Mouse (Mus musculus) ES-Bruce4 (cell line): ENCODE results near the gene Olfr411. TPM values are rescaled to one million over a fixed set of nuclear protein-coding genes. Genes with fewer than 3 reads are reported as not detected.

Experiments used
- H3K27ac ChIP-seq: 2 replicates; pipeline ENCODE4 v1.5.1; 2012; ENCODE audit warnings: low read length, inconsistent platforms; ENCODE audit not compliant: insufficient read depth
- H3K27me3 ChIP-seq: 2 replicates; pipeline ENCODE4 v1.6.1; 2012; ENCODE audit warnings: mild to moderate bottlenecking, low read length, inconsistent platforms; ENCODE audit not compliant: control insufficient read depth, poor library complexity, insufficient read depth, severe bottlenecking
- H3K36me3 ChIP-seq: 2 replicates; pipeline ENCODE4 v1.6.1; 2012; ENCODE audit warnings: inconsistent platforms, mild to moderate bottlenecking, low read length, moderate library complexity; ENCODE audit not compliant: control insufficient read depth, poor library complexity, insufficient read depth, severe bottlenecking
- H3K4me1 ChIP-seq: one replicate; pipeline ENCODE4 v1.8.1; 2011; ENCODE audit warnings: low read length; ENCODE audit not compliant: control insufficient read depth, insufficient read depth
- H3K4me3 ChIP-seq: 2 replicates; pipeline ENCODE4 v1.5.1; 2011; ENCODE audit warnings: low read depth, mild to moderate bottlenecking, low read length
- H3K9ac ChIP-seq: 2 replicates; pipeline ENCODE4 v1.6.1; 2012; ENCODE audit warnings: low read depth, mild to moderate bottlenecking, inconsistent platforms; ENCODE audit not compliant: poor library complexity, severe bottlenecking
- H3K9me3 ChIP-seq: replicated peaks from 2 replicates; pipeline ENCODE4 v1.6.1; 2012; ENCODE audit warnings: mild to moderate bottlenecking, low read length, inconsistent platforms; ENCODE audit not compliant: control insufficient read depth, poor library complexity, insufficient read depth, severe bottlenecking
- CTCF ChIP-seq: IDR thresholded peaks from one replicate; pipeline ENCODE4 v1.8.1; 2011; ENCODE audit warnings: low read depth, low read length
- EP300 ChIP-seq: IDR thresholded peaks from 2 replicates; pipeline ENCODE4 v1.6.1; 2011; ENCODE audit warnings: low read depth, low read length; ENCODE audit not compliant: insufficient read depth
- POLR2A ChIP-seq: IDR thresholded peaks from one replicate; pipeline ENCODE4 v1.8.1; 2011; ENCODE audit warnings: low read length; ENCODE audit not compliant: insufficient read depth
- polyA plus RNA-seq: library from polyadenylated mRNA; stranded (reverse); fragments of >200 nt; gene quantifications from 2 replicates; pipeline ENCODE4 v1.2.4, GENCODE M21; 2011; ENCODE audit warnings: low read depth; ENCODE audit not compliant: missing spikeins, insufficient read depth, insufficient read length

The Olfr411 gene
- polyA plus RNA-seq, 1 experiment, result not detected

DNA sequence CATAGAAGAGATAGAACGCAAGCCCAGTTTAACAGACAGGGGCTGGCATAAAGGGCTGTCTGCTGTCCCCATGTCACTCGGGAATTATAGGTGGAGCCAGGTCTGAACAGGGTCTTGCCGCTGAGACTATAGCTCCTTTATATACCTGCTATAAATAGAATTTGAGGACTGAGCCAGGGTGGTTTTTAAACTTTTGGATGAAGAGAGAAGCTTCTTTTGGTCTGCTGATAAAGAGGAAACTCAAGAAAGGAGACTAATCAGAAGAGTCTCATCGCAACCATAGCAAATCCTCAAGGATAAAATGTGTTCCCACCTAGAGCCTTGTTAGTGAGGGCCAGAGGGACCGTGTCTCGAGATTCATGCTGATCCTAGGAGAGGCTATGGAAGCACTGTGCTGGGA is 14.5 kb downstream of the Olfr411 start, which contains the start of gene Olfr410:
Gene Olfr410 (minus strand): TSS at position 101 of the 400 bp plus-strand sequence.
- H3K9me3 ChIP-seq, result peaks cover 3% of the 10 kb centered on the region; the same call in 1 of the 2 replicates
- TF ChIP-seq EP300 (no peak), CTCF (no peak), POLR2A (no peak)
- no peaks in the 10 kb centered on the region for H3K36me3 ChIP-seq
- H3K9ac ChIP-seq, result no peak within 1 kb of the TSS
- H3K4me3 ChIP-seq, result no peak within 1 kb of the TSS
- no peak within 1 kb of the TSS for H3K27ac ChIP-seq
- no peaks in the 10 kb centered on the region for H3K4me1 ChIP-seq
- no peaks in the 10 kb centered on the region for H3K27me3 ChIP-seq

DNA sequence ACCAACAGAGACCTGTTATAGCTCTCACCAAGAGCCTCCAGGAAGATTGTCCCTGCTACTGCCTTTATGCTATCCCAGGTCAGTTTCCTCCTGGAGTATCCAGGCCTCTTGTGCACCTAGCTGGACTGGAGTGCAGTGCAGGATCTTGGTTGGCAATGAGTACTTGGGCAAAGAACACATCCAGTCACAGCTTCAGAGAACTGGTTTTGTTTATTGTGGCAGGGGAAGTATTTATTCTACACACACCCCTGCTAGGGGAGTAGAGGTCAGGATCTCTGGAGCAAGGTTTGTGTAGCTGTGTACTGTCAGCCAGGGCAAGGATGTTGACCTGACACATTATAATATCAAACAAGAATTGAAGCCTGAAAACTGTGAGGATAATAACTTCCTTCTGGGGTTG is 23.7 kb downstream of the Olfr411 start:
- TF ChIP-seq EP300 (no peak), POLR2A (no peak), CTCF (no peak)
- no peaks in the 10 kb centered on the region for H3K4me1 ChIP-seq
- H3K9me3 ChIP-seq, result no peaks in the 10 kb centered on the region
- no peak overlapping the region for H3K4me3 ChIP-seq
- no peak overlapping the region for H3K9ac ChIP-seq
- no peaks in the 10 kb centered on the region for H3K36me3 ChIP-seq
- no peak overlapping the region for H3K27ac ChIP-seq
- H3K27me3 ChIP-seq, result no peaks in the 10 kb centered on the region

DNA sequence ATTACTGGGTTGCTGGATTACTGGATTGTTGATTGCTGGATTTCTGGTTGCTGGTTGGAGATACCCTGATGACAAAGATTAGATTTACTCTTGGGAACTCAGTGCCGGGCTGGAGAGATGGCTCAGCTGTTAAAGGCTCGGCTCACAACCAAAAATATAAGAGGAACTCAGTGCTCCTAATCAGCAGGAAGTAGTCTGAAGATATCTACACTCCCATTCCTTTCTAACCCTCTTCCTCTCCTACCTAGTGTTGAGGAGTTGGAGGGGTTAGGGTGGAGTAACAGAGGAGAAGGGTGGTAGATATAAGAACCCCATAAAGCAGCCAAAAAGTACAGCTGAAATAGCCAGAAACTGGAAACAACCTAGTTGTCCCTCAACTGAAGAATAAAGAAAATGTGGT is 26.4 kb downstream of the Olfr411 start:
- H3K4me1 ChIP-seq, result no peaks in the 10 kb centered on the region
- no peak overlapping the region for H3K9ac ChIP-seq
- no peak overlapping the region for H3K4me3 ChIP-seq
- TF ChIP-seq EP300 (no peak), CTCF (no peak), POLR2A (no peak)
- no peaks in the 10 kb centered on the region for H3K27me3 ChIP-seq
- no peak overlapping the region for H3K27ac ChIP-seq
- H3K36me3 ChIP-seq, result no peaks in the 10 kb centered on the region
- no peaks in the 10 kb centered on the region for H3K9me3 ChIP-seq

Other genes with a start within 250 kb of the Olfr411 start
- gene Olfr401, start 238.9 kb downstream of the Olfr411 start, polyA plus RNA-seq, result not detected in 2 replicates
- gene Olfr402, start 199.1 kb downstream of the Olfr411 start, polyA plus RNA-seq, result not detected in 2 replicates
- not detected in 2 replicates for gene Olfr403, start 166.4 kb downstream of the Olfr411 start, polyA plus RNA-seq
- not detected in 2 replicates for gene Olfr43, start 141.3 kb downstream of the Olfr411 start, polyA plus RNA-seq
- not detected in 2 replicates for gene Olfr406, start 92.8 kb downstream of the Olfr411 start, polyA plus RNA-seq
- not detected in 2 replicates for gene Olfr59, start 68.9 kb downstream of the Olfr411 start, polyA plus RNA-seq
- gene Olfr410, start 14.6 kb downstream of the Olfr411 start, polyA plus RNA-seq, result not detected in 2 replicates
- gene Olfr412, start 9.4 kb upstream of the Olfr411 start, polyA plus RNA-seq, result not detected in 2 replicates